Mouse (Mus musculus) thymus, postnatal 36 days (tissue): ENCODE data around the gene Lin37.

Source experiments
- DNase-seq, 2 experiments: peaks; one replicate each; pipeline ENCODE4 v3.0.0; 2022; ENCODE audit warnings: mixed read lengths in 2 of 2

The Lin37 gene

GRCm38 (mm10) chr7:30552102-30553020 lies 7.3 kb downstream of the Lin37 start, which contains the start of the genes Hspb6 and Proser3:
Gene Hspb6 (plus strand): TSS chr7:30552178.
Gene Proser3 (minus strand): TSS chr7:30552299.
- DNase-seq, result peak; percentile 95 to 96

DNA sequence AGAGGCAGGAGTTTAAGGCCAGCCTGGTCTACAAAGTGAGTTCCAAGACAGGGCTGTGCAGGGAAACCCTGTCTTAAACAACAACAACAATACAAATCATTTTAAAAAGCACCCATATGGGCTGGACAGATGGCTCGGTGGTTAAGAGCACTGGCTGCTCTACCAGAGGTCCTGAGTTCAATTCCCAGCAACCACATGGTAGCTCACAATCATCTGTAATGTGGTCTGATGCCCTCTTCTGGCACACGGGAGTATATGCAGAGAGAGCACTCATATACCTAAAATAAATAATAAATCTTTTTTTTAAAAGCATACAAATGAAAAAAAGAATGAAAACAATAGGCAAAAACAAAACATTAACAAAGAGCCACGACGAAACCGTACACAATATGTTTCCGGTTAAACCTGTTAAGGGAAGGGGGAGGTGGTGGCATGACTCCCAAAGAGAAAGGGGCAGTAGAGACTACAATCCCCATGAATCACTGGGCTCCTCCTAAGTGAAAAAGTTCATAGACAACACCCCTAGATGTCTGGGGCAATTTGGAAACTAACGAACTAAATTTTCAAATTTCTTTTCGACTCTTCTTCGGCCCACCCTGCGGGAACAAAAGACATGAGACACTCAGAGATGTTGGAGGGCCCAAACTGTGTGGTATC lies 8.1 kb downstream of the Lin37 start:
- DNase-seq, result no peak

DNA sequence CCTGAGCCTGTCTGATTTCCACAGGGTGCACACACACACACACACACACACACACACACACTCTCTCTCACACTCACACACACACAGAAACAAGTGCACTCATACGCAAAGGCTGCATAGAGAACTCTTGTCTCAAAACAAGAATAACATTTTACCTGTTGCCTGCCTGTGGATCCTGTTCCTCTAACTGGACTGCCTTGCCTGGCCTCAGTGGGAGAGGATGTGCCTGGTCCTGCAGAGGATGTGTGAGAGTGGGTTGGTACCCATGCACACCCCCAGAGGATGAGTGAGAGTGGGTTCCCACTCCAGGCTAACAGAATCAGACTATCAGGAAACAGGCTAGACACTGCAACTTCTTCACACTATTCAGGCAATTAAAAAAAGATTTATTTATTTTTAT lies 9.0 kb downstream of the Lin37 start:
- DNase-seq, result no peak

DNA sequence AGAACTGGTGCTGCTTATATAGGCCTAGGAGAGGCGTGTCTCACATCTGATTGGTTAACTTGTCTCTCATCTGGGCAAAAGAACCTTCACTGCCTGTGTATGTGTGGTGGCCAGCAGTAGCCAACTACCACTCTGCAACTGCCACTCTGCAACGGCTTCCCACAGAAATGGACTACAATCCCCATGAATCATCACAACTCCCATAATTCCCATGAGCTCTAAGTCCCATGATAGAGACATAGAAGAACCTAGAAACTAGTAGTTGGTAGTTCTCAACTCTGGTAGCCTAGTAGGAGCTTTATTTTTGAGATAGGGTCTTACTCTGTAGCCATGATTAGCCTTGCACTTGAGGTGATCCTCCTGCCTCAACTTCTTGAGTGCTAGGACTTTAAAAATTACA lies 9.8 kb downstream of the Lin37 start:
- no peak for DNase-seq

- DNase-seq, result no peak
Observed at GRCm38 (mm10) chr7:30544327-30544726, 15.3 kb downstream of the Lin37 start.

- no peak for DNase-seq
Observed at GRCm38 (mm10) chr7:30540572-30540971, 19.1 kb downstream of the Lin37 start.

- peak; percentile 97 to 98 for DNase-seq
Observed at GRCm38 (mm10) chr7:30534633-30535577, 24.7 kb downstream of the Lin37 start, which contains the start of gene Arhgap33. Gene Arhgap33 (minus strand): TSS chr7:30535060.

DNA sequence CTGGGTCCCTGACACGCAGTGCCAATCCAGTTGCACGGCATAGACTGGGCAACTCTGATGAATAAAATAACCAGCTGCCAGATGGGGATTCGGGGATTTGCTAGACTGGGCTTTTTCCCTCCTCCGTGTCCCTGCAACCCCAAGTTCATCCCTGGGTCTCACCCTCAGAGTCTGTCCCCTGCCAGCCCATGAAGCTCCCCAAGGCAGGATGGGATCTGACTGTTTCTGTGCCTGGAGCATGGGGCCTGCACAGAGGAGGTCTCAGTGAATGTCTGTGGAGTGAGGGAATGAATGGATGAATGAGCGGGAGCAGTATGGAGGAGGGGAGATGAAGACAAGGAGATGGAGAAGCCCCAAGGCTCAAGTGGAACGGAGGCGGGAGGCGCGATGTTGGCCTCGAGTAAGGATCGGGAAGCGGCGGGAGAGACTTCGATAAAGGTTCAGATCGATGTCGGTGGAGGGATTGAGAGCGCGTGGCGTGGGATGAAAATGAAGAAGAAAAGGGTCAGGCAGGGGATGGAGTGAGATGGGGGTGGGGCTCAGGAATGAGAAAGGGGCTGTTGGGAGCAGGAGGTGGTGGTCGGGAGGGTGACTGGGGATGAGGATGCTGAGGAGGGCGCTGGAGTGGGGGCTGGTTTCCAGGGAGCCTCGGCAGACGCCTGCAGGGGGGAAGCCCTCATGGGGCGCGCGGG lies 25.6 kb downstream of the Lin37 start:
- no peak for DNase-seq

DNA sequence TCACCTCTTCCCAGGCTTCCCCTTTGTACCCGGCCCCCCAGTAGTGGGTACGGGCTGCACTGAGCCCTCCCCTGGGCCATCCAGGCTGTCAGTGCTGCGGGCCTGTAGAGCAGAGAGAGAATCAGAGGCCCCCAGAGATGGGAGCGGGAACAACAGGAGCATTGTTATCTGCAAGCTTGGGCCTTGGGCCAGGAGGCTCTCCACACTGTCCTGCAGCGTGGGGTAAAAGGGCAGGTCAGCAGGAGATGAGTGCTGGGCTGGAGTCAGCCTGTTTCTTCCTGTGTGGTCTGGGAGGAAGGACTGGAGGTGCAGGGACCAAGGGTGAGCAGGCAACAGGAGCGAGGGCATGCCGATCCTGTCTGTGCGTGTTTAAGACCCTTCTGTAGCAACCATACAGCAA lies 26.7 kb downstream of the Lin37 start:
- no peak for DNase-seq

GRCm38 (mm10) chr7:30531291-30531815 lies 28.3 kb downstream of the Lin37 start:
- no peak for DNase-seq

GRCm38 (mm10) chr7:30526981-30527380 lies 32.7 kb downstream of the Lin37 start:
- no peak for DNase-seq

DNA sequence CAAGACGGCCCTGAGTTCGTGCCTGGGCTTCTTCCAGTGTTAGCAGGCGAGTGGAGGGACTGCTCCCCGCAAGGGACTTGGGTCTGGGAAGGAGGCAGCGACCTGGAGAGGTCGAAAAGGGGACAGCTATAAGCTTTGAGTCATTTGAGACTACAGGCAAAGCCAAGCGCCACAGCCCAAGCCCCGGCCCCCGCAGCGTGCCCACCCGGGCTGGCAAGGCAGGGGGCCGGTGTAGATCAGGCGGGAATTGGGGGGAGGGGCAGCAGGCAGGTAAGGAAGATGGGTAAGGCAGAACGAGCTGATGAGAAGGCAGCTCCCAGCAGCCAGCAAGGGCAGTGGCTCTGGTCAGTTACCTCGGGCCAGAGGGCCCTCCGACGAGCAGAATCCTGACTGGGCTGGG lies 33.2 kb downstream of the Lin37 start:
- no peak for DNase-seq

GRCm38 (mm10) chr7:30525954-30526353 lies 33.7 kb downstream of the Lin37 start:
- no peak for DNase-seq

- no peak for DNase-seq
Observed at GRCm38 (mm10) chr7:30524487-30524886, 35.2 kb downstream of the Lin37 start.

DNA sequence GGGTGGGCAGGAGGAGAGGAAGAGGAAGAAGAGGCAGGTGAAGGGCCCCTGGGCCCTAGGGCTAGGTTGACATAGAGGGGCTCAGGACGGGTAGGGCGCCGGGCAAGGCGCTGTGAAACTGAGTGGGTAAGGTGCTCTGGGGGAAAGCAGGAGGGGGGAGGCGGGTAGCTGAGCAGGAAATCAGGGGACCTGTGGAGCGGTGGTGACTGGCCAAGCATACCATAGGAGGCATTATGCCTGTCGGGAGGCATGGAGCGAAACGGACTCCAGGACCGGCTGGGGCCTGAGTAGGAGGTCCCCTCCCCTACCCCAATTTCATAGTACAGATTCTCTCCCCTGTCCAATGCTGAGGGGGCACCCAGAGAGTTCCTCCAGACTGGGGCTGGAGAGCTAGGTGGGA lies 36.8 kb downstream of the Lin37 start:
- no peak for DNase-seq

DNA sequence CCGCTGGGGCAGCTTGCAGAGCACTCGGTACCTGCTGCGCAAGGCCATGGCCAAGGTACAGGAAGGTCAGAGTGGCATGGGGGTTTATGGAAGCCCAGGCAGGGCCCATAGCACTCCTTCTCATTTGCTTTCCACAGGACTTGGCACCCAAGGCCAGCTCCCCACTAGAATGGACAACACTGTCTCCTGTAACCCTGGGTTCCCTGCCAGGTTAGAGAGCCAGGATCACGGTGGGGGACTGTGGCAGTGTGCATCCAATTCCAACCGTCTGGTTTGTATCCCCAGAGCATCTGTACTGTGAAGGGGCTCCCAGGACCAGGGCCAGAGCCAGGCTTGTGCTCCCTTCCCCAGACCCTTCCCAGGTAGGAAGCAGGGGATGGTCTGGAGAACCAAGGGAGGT lies 38.8 kb downstream of the Lin37 start:
- no peak for DNase-seq

GRCm38 (mm10) chr7:30520396-30520795 lies 39.2 kb downstream of the Lin37 start:
- no peak for DNase-seq

- no peak for DNase-seq
Observed at GRCm38 (mm10) chr7:30518325-30518724, 41.3 kb downstream of the Lin37 start.

- DNase-seq, result no peak
Observed at GRCm38 (mm10) chr7:30515003-30515760, 44.5 kb downstream of the Lin37 start.

- DNase-seq, result no peak
Observed at GRCm38 (mm10) chr7:30508061-30508460, 51.6 kb downstream of the Lin37 start.
